Mouse (Mus musculus): ENCODE measurements around the gene Serpinc1.

DNA sequence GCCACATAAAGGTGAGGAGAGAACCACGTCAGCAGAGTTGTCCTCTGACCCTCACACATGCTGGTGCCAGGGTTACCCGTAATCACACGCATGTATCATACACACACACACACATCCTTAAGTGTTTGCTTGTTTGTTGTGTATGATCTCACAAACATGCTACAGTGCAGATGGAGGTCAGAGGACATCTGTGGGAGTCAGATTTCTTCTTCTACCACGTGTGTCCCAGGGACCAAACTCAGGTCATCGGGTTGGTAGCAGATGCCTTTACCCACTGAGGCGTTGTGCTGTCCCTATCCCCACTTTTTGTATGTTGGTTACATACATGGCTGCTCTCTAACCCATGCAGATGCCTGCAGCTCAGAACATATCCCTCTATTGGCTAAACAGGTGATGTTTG lies 7.1 kb downstream of the Serpinc1 start:
- TF ChIP-seq ZC3H11A (IDR thresholded peaks at IDR 0.05; ENCODE audit: borderline replicate concordance, low read depth, low read length) = no peak
- no peak for TF ChIP-seq MAFK (IDR thresholded peaks at IDR 0.05; ENCODE audit: insufficient read depth, low read depth, low read length)
- TF ChIP-seq HCFC1 (IDR thresholded peaks at IDR 0.05; ENCODE audit: borderline replicate concordance, insufficient read depth, low read length) = no peak
- TF ChIP-seq CHD2 (IDR thresholded peaks at IDR 0.05; ENCODE audit: low read depth, low read length) = no peak
